Mouse (Mus musculus) heart, embryonic 10.5 days (tissue): ENCODE results near the gene Mycl. TPM values are rescaled to one million over a fixed set of nuclear protein-coding genes. Genes with fewer than 3 reads are reported as not detected.

Experiments
- DNase-seq: peaks from one replicate; pipeline ENCODE4 v3.0.0-alpha.2; 2017; ENCODE audit warnings: low spot score
- H3K27ac ChIP-seq: fragments of 300-500 bp; sonication (generic); 2 replicates; pipeline ENCODE4 v1.5.1; 2016; ENCODE audit warnings: mild to moderate bottlenecking
- H3K27me3 ChIP-seq: fragments of 300-500 bp; sonication (generic); 2 replicates; pipeline ENCODE4 v1.6.1; 2016; ENCODE audit warnings: mild to moderate bottlenecking; ENCODE audit not compliant: poor library complexity, insufficient read depth, severe bottlenecking
- H3K36me3 ChIP-seq: fragments of 300-500 bp; sonication (generic); 2 replicates; pipeline ENCODE4 v1.6.1; 2016; ENCODE audit warnings: mild to moderate bottlenecking, moderate library complexity
- H3K4me1 ChIP-seq: fragments of 300-500 bp; sonication (generic); 2 replicates; pipeline ENCODE4 v1.6.1; 2016; ENCODE audit warnings: mild to moderate bottlenecking
- H3K4me3 ChIP-seq: fragments of 300-500 bp; sonication (generic); 2 replicates; pipeline ENCODE4 v1.5.1; 2016; ENCODE audit warnings: mild to moderate bottlenecking, moderate library complexity
- H3K9me3 ChIP-seq: fragments of 300-500 bp; sonication (generic); 2 replicates; pipeline ENCODE4 v1.6.1; 2016; ENCODE audit warnings: mild to moderate bottlenecking, moderate library complexity
- WGBS: fragments of 180-500 bp; shearing (Covaris S2); methylation state at CpG from one replicate; pipeline ENCODE4 v1.1.7; 2016; 5-methylcytosine and 5-hydroxymethylcytosine counted together
- polyA plus RNA-seq: library from polyadenylated mRNA; unstranded; fragments of >200 nt; fragmentation: Nextera tagmentation; extraction: Ambion mirVana; gene quantifications from 2 replicates; pipeline ENCODE4 v1.2.1, GENCODE M21; 2016

The Mycl gene
- 2.5 and 8.6 TPM in 2 replicates for polyA plus RNA-seq

- under 1% methylated on average over 69 of the region's 69 CpGs for WGBS
- DNase-seq = peak; percentile 91
- peaks cover 39% of the 10 kb centered on the region for H3K27me3 ChIP-seq
- peaks cover 26% of the 10 kb centered on the region for H3K4me1 ChIP-seq
- no peaks in the 10 kb centered on the region for H3K9me3 ChIP-seq
- no peaks in the 10 kb centered on the region for H3K36me3 ChIP-seq
- H3K4me3 ChIP-seq = peak within 1 kb of the TSS; percentile 79
- peak within 1 kb of the TSS; percentile 86 for H3K27ac ChIP-seq
These were observed at the start of gene Mycl for GRCm38 (mm10) chr4:122995404-122996220. TSS of gene Mycl (plus strand) at chr4:122995652.

- WGBS = 76% methylated on average over 3 of the region's 3 CpGs
- DNase-seq = no peak
- Histone ChIP-seq H3K4me3 (no peak overlapping the region), H3K27me3 (peaks cover 18% of the 10 kb centered on the region), H3K36me3 (no peaks in the 10 kb centered on the region), H3K27ac (no peak overlapping the region), H3K9me3 (no peaks in the 10 kb centered on the region), H3K4me1 (no peaks in the 10 kb centered on the region)
These were observed 48.2 kb upstream of the Mycl start for GRCm38 (mm10) chr4:122947223-122947622.

GRCm38 (mm10) chr4:122949096-122949495, 46.4 kb upstream of the Mycl start:
- no peaks in the 10 kb centered on the region for H3K36me3 ChIP-seq

GRCm38 (mm10) chr4:122954680-122955411, 40.6 kb upstream of the Mycl start:
- DNase-seq = no peak
- H3K9me3 ChIP-seq = no peaks in the 10 kb centered on the region
- no peaks in the 10 kb centered on the region for H3K36me3 ChIP-seq
- peak overlapping the region; percentile 49 for H3K4me3 ChIP-seq
- peaks cover 14% of the 10 kb centered on the region for H3K4me1 ChIP-seq
- WGBS = 60% methylated on average over 5 of the region's 5 CpGs
- H3K27me3 ChIP-seq = peaks cover 57% of the 10 kb centered on the region
- H3K27ac ChIP-seq = peak overlapping the region; percentile 86

More at GRCm38 (mm10) chr4:122949096-122949495, 46.4 kb upstream of the Mycl start:
- Histone ChIP-seq H3K4me3 (no peak overlapping the region), H3K27ac (no peak overlapping the region), H3K27me3 (peaks cover 18% of the 10 kb centered on the region), H3K9me3 (no peaks in the 10 kb centered on the region), H3K4me1 (no peaks in the 10 kb centered on the region)
- no peak for DNase-seq
- 76% methylated on average over 8 of the region's 8 CpGs for WGBS

GRCm38 (mm10) chr4:122955412-122956136, 39.9 kb upstream of the Mycl start:
- Histone ChIP-seq H3K9me3 (no peaks in the 10 kb centered on the region), H3K27me3 (peaks cover 55% of the 10 kb centered on the region), H3K4me1 (peaks cover 18% of the 10 kb centered on the region), H3K36me3 (no peaks in the 10 kb centered on the region), H3K4me3 (peak overlapping the region; percentile 49), H3K27ac (peak overlapping the region; percentile 86)
- DNase-seq = peak; percentile 93
- WGBS = 9% methylated on average over 17 of the region's 17 CpGs

- Histone ChIP-seq H3K27me3 (peaks cover 58% of the 10 kb centered on the region), H3K9me3 (no peaks in the 10 kb centered on the region), H3K36me3 (no peaks in the 10 kb centered on the region), H3K27ac (no peak overlapping the region), H3K4me1 (peaks cover 26% of the 10 kb centered on the region), H3K4me3 (no peak overlapping the region)
- WGBS = 90% methylated on average over 4 of the region's 6 CpGs
- no peak for DNase-seq
These were observed 39.2 kb upstream of the Mycl start for GRCm38 (mm10) chr4:122956301-122956700.

GRCm38 (mm10) chr4:122958491-122959031, 36.9 kb upstream of the Mycl start:
- Histone ChIP-seq H3K36me3 (no peaks in the 10 kb centered on the region), H3K27ac (no peak overlapping the region), H3K9me3 (no peaks in the 10 kb centered on the region), H3K4me1 (peaks cover 40% of the 10 kb centered on the region), H3K4me3 (no peak overlapping the region), H3K27me3 (peaks cover 72% of the 10 kb centered on the region)
- DNase-seq = no peak
- 81% methylated on average over 6 of the region's 6 CpGs for WGBS

GRCm38 (mm10) chr4:122959816-122960215, 35.6 kb upstream of the Mycl start:
- peaks cover 39% of the 10 kb centered on the region for H3K4me1 ChIP-seq
- peaks cover 78% of the 10 kb centered on the region for H3K27me3 ChIP-seq
- H3K36me3 ChIP-seq = no peaks in the 10 kb centered on the region
- WGBS = 11% methylated on average over 8 of the region's 8 CpGs
- H3K9me3 ChIP-seq = no peaks in the 10 kb centered on the region
- no peak for DNase-seq
- peak overlapping the region; percentile 68 for H3K4me3 ChIP-seq
- no peak overlapping the region for H3K27ac ChIP-seq

GRCm38 (mm10) chr4:122960321-122961099, 34.9 kb upstream of the Mycl start:
- H3K4me3 ChIP-seq = peak overlapping the region; percentile 68
- peaks cover 32% of the 10 kb centered on the region for H3K4me1 ChIP-seq
- no peaks in the 10 kb centered on the region for H3K36me3 ChIP-seq
- peaks cover 78% of the 10 kb centered on the region for H3K27me3 ChIP-seq
- under 1% methylated on average over 43 of the region's 43 CpGs for WGBS
- H3K27ac ChIP-seq = peak overlapping the region; percentile 72
- DNase-seq = no peak
- no peaks in the 10 kb centered on the region for H3K9me3 ChIP-seq

- Histone ChIP-seq H3K36me3 (no peaks in the 10 kb centered on the region), H3K27me3 (peaks cover 79% of the 10 kb centered on the region), H3K9me3 (no peaks in the 10 kb centered on the region), H3K4me1 (peaks cover 27% of the 10 kb centered on the region), H3K4me3 (peak within 1 kb of the TSS; percentile 68), H3K27ac (peak within 1 kb of the TSS; percentile 72)
- under 1% methylated on average over 27 of the region's 27 CpGs for WGBS
- DNase-seq = peak; percentile 82
These were observed 34.3 kb upstream of the Mycl start, which contains the start of gene Mfsd2a for GRCm38 (mm10) chr4:122961100-122961567. TSS of gene Mfsd2a (minus strand) at chr4:122961188.

- Histone ChIP-seq H3K9me3 (no peaks in the 10 kb centered on the region), H3K4me1 (peaks cover 27% of the 10 kb centered on the region), H3K27ac (no peak overlapping the region), H3K27me3 (peaks cover 79% of the 10 kb centered on the region), H3K4me3 (peak overlapping the region; percentile 68; the same call in 1 of the 2 replicates), H3K36me3 (no peaks in the 10 kb centered on the region)
- DNase-seq = no peak
- WGBS = 24% methylated on average over 6 of the region's 6 CpGs
These were observed 33.9 kb upstream of the Mycl start for GRCm38 (mm10) chr4:122961589-122961988.

GRCm38 (mm10) chr4:122962751-122963150, 32.7 kb upstream of the Mycl start:
- Histone ChIP-seq H3K36me3 (no peaks in the 10 kb centered on the region), H3K27ac (no peak overlapping the region), H3K9me3 (no peaks in the 10 kb centered on the region), H3K4me1 (peaks cover 27% of the 10 kb centered on the region), H3K27me3 (peaks cover 71% of the 10 kb centered on the region), H3K4me3 (no peak overlapping the region)
- 55% methylated on average over 8 of the region's 8 CpGs for WGBS
- DNase-seq = no peak
